Mouse (Mus musculus) kidney, adult 2 months (tissue): ENCODE measurements around the gene Usp31.

Experiments used
- CTCF ChIP-seq: fragments of 200-500 bp; conservative IDR thresholded peaks from 2 replicates; pipeline ENCODE4 v1.5.1; 2011; ENCODE audit warnings: low read depth, mild to moderate bottlenecking, control low read depth, low read length, moderate library complexity, mixed read lengths; ENCODE audit not compliant: insufficient read depth, insufficient read length
- POLR2A ChIP-seq: fragments of 200-500 bp; IDR thresholded peaks from one replicate; pipeline ENCODE4 v1.6.1; 2011; ENCODE audit warnings: low read depth, low read length, control low read depth

- no peak for TF ChIP-seq CTCF
- TF ChIP-seq POLR2A: no peak
Measured at GRCm38 (mm10) chr7:121650724-121651123, 56.3 kb downstream of the Usp31 start.
